Mouse (Mus musculus) forebrain, embryonic 13.5 days (tissue): ENCODE measurements at regions not wholly inside any gene's neighbourhood (a gene's known extent, or its start where the extent isn't known, plus 50 kb on each side); places are given as distances from the start of the nearest gene placed in this dataset.
A peak's percentile ranks its signal among the peaks of the same experiment; 100 is the strongest.

Source experiments
- ATAC-seq: fragments of 200-750 bp; cut with Nextera tagmentation; 2 replicates; pipeline ENCODE4 v1.8.0; 2017
- H3K27ac ChIP-seq: fragments of 300-500 bp; sonication (generic); 2 replicates; pipeline ENCODE4 v1.5.1; 2015; ENCODE audit warnings: inconsistent platforms, mild to moderate bottlenecking, moderate library complexity
- H3K27me3 ChIP-seq: fragments of 300-500 bp; sonication (generic); 2 replicates; pipeline ENCODE4 v1.6.1; 2015; ENCODE audit warnings: mild to moderate bottlenecking, inconsistent platforms
- H3K36me3 ChIP-seq: fragments of 300-500 bp; sonication (generic); 2 replicates; pipeline ENCODE4 v1.6.1; 2015; ENCODE audit warnings: mild to moderate bottlenecking, inconsistent platforms; ENCODE audit not compliant: poor library complexity, severe bottlenecking
- H3K4me1 ChIP-seq: fragments of 300-500 bp; sonication (generic); 2 replicates; pipeline ENCODE4 v1.6.1; 2015; ENCODE audit warnings: inconsistent platforms
- H3K4me2 ChIP-seq: fragments of 300-500 bp; sonication (generic); 2 replicates; pipeline ENCODE4 v1.6.1; 2015; ENCODE audit warnings: inconsistent platforms, mild to moderate bottlenecking, moderate library complexity
- H3K4me3 ChIP-seq: fragments of 300-500 bp; sonication (generic); 2 replicates; pipeline ENCODE4 v1.5.1; 2015; ENCODE audit warnings: mild to moderate bottlenecking, inconsistent platforms
- H3K9ac ChIP-seq: fragments of 300-500 bp; sonication (generic); 2 replicates; pipeline ENCODE4 v1.6.1; 2015; ENCODE audit warnings: mild to moderate bottlenecking, inconsistent platforms
- H3K9me3 ChIP-seq: fragments of 300-500 bp; sonication (generic); replicated peaks from 2 replicates; pipeline ENCODE4 v1.6.1; 2016; ENCODE audit warnings: inconsistent platforms
- WGBS: fragments of 180-500 bp; shearing (Covaris S2); methylation state at CpG from one replicate; pipeline ENCODE4 v1.1.7; 2015; 5-methylcytosine and 5-hydroxymethylcytosine counted together

- ATAC-seq = no peak
- no peaks in the 10 kb centered on the region for H3K36me3 ChIP-seq
- 28% methylated on average over 2 of the region's 2 CpGs for WGBS
- H3K4me3 ChIP-seq = no peak overlapping the region
- H3K4me1 ChIP-seq = peaks cover 70% of the 10 kb centered on the region
- H3K9me3 ChIP-seq = no peaks in the 10 kb centered on the region
- 0 out of 2 replicates have a peak overlapping the region, but pooled peaks have one; percentile 31 for H3K9ac ChIP-seq
- no peaks in the 10 kb centered on the region for H3K27me3 ChIP-seq
- H3K27ac ChIP-seq = peak overlapping the region; percentile 97
- no peak overlapping the region for H3K4me2 ChIP-seq
These were observed 66.4 kb downstream of the Irf2bpl start for GRCm38 (mm10) chr12:86818201-86818600.

GRCm38 (mm10) chr12:86816702-86817610 lies 67.6 kb downstream of the Irf2bpl start:
- Histone ChIP-seq H3K9me3 (no peaks in the 10 kb centered on the region), H3K36me3 (no peaks in the 10 kb centered on the region), H3K4me1 (peaks cover 72% of the 10 kb centered on the region), H3K27ac (peak overlapping the region; percentile 97), H3K4me3 (no peak overlapping the region), H3K4me2 (peak overlapping the region; percentile 35), H3K27me3 (no peaks in the 10 kb centered on the region), H3K9ac (peak overlapping the region; percentile 47)
- ATAC-seq = no peak
- 27% methylated on average over 11 of the region's 11 CpGs for WGBS

- 3% methylated on average over 6 of the region's 6 CpGs for whole genome bisulfite sequencing
- no peaks in the 10 kb centered on the region for H3K9me3 ChIP-seq
- peak overlapping the region; percentile 35 for H3K4me2 ChIP-seq
- ATAC-seq = peak; percentile 85
- no peaks in the 10 kb centered on the region for H3K36me3 ChIP-seq
- H3K27me3 ChIP-seq = no peaks in the 10 kb centered on the region
- H3K9ac ChIP-seq = peak overlapping the region; percentile 47
- H3K27ac ChIP-seq = peak overlapping the region; percentile 97
- H3K4me1 ChIP-seq = peaks cover 72% of the 10 kb centered on the region
- no peak overlapping the region for H3K4me3 ChIP-seq
These were observed 68.4 kb downstream of the Irf2bpl start for GRCm38 (mm10) chr12:86816171-86816701.

- Histone ChIP-seq H3K4me3 (no peak overlapping the region), H3K27me3 (no peaks in the 10 kb centered on the region), H3K9ac (no peak overlapping the region), H3K4me2 (no peak overlapping the region), H3K36me3 (no peaks in the 10 kb centered on the region), H3K4me1 (peaks cover 82% of the 10 kb centered on the region), H3K9me3 (no peaks in the 10 kb centered on the region), H3K27ac (peak overlapping the region; percentile 97)
- peak; percentile 67 for ATAC-seq
- WGBS = 27% methylated on average over 7 of the region's 7 CpGs
These were observed 69.9 kb downstream of the Irf2bpl start for GRCm38 (mm10) chr12:86814740-86815139.
